Mouse (Mus musculus) cerebellum, adult 11-12 months (tissue): ENCODE measurements at regions not wholly inside any gene's neighbourhood (a gene's known extent, or its start where the extent isn't known, plus 50 kb on each side); places are given as distances from the start of the nearest gene placed in this dataset.

Source experiments
- DNase-seq: peaks from one replicate; pipeline ENCODE4 v3.0.0; 2022

DNA sequence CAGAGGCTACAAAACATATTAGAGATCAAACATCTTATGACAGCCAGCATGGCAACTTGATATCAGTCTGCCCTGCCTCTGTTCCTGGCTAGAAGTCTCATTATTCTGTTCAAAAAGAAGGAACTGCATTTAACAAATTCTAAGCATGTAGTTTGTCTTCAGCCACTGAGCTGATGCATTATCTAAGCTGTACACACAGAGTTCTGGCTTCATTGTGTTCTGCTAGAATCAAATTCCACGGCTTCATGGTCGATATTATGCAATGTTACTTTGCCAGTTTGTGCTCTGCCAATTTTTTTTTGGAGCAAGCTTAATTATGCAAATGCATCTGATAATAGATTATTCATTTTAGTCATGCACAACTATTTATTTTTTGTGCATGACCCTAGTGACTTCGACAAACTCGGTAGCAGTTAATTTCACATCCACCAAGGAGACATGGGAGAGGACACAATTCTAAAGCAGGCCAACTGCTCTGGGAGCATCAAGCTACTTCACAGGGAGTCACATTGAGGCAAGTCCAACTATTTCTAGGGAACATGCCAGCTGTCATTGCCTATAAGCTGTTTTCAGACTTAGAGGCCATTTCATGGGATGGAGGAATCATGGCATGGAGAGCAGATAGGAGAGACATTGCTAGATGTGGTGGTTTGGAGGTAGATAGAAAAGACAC is 360.8 kb downstream of the Kif20b start:
- no peak for DNase-seq

DNA sequence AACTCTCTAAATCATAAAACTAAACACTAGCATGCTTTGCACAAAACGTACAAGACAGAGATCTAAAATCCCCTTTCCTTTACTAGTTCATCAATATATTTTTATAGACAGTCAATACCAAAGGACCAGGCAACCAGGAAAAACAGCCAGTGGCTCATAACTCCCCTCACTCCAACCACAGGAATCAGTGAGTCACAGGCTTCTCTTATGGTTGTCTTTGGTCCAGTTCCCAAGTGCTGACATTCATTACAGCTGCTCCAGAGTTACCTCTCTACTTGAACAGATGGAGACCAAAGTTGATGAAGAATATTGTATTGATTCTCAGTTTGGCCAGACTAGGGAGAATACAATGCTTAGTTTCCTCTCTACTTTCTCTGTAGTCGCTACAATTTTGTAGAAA is 376.7 kb downstream of the Kif20b start:
- no peak for DNase-seq

DNA sequence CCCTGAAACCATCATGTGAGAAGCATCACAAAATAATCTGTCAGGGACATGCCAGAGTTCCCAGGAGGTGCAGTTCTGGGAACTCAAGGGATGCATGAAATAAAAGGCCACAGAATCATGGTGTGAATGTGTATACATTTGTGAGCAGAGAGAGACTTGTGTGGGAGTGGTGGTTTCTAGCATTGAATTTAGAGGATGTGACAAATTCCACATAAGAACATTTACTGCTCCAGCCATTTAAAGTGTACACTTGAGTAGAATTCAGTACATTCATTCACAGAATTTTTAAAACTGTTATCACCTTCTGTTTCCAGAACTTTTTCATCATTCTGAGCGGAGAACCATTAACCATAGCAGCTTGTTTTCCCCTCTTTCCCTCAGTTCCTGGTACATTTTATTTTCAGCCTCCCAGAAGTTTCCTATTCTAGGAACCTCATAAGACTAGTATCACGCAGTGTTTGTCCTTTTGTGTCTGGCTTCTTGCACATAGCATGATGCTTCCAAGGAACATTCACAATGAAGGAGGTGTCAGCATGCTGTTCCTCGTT is 380.6 kb downstream of the Kif20b start:
- DNase-seq, result no peak
